Mouse (Mus musculus) small intestine, adult 2 months (tissue): ENCODE results near the gene Hoxd11. TPM values are rescaled to one million over a fixed set of nuclear protein-coding genes. Genes with fewer than 3 reads are reported as not detected.

Experiments
- H3K27ac ChIP-seq: fragments of 200-500 bp; 2 replicates; pipeline ENCODE4 v1.5.1; 2012; ENCODE audit warnings: low read depth, low read length, control low read depth, inconsistent platforms; ENCODE audit not compliant: insufficient read depth
- H3K27me3 ChIP-seq: fragments of 200-500 bp; 2 replicates; pipeline ENCODE4 v1.6.1; 2012; ENCODE audit warnings: mild to moderate bottlenecking, moderate library complexity, low read length, inconsistent platforms; ENCODE audit not compliant: control insufficient read depth, insufficient read depth
- H3K36me3 ChIP-seq: fragments of 200-500 bp; 2 replicates; pipeline ENCODE4 v1.6.1; 2012; ENCODE audit warnings: mild to moderate bottlenecking, low read length, control low read depth, inconsistent platforms; ENCODE audit not compliant: control insufficient read depth, insufficient read depth
- H3K4me1 ChIP-seq: fragments of 200-500 bp; 2 replicates; pipeline ENCODE4 v1.6.1; 2012; ENCODE audit warnings: low read length, inconsistent platforms, mixed read lengths; ENCODE audit not compliant: control insufficient read depth, insufficient read depth, insufficient read length
- H3K4me3 ChIP-seq: fragments of 200-500 bp; 2 replicates; pipeline ENCODE4 v1.5.1; 2012; ENCODE audit warnings: low read depth, mild to moderate bottlenecking, control low read depth, inconsistent platforms, low read length, moderate library complexity
- CTCF ChIP-seq: fragments of 200-500 bp; IDR thresholded peaks from 2 replicates; pipeline ENCODE4 v1.5.1; 2012; ENCODE audit warnings: low read depth, mild to moderate bottlenecking, control low read depth, inconsistent platforms, low read length, moderate library complexity, mixed read lengths; ENCODE audit not compliant: insufficient replicate concordance, insufficient read length; ENCODE audit errors: extremely low read depth
- POLR2A ChIP-seq: fragments of 200-500 bp; IDR thresholded peaks from 2 replicates; pipeline ENCODE4 v1.6.1; 2012; ENCODE audit warnings: low read depth, mild to moderate bottlenecking, control low read depth, inconsistent platforms, low read length, moderate library complexity
- WGBS: fragments of 180-500 bp; shearing (Covaris S2); methylation state at CpG from one replicate; pipeline ENCODE4 v1.1.7; 2018; 5-methylcytosine and 5-hydroxymethylcytosine counted together
- polyA plus RNA-seq: library from polyadenylated mRNA; depleted of rRNA; stranded (reverse); fragments of >200 nt; gene quantifications from 2 replicates; pipeline ENCODE4 v1.2.3, GENCODE M21; 2012

The Hoxd11 gene
- polyA plus RNA-seq, 1 experiment: not detected

DNA sequence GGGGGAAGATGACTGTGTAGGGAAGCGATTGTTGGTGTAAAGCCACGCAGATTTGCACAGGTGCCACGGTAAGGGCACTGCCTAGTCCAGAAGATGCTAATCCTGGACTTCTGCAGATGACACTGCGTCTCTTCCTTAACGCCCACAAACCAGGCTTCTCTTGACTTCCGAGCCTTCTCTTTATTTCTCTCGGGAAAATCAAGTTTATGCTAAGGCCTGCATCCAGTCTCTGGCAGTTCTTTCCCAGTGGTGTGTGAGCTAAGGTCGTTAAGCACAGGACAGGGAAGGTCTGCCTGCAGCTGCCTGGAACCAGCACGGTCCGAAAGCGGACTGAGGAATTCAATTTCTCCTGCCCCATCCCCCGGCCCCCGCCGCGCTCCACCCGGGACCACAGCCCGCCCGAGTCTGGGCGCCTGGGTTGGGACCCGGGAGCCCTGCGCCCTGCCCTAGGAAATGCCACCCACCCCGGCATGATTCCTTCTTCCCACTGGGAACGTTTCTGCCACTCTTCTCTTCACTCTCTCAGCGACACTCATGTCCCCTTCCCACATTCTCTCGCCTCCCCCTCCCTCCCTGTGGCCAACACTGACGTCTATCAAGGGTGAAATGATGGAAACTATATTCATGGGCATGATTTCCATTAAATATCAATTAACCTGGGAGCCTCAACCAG is 24.5 kb downstream of the Hoxd11 start:
- TF ChIP-seq POLR2A (no peak), CTCF (no peak)

DNA sequence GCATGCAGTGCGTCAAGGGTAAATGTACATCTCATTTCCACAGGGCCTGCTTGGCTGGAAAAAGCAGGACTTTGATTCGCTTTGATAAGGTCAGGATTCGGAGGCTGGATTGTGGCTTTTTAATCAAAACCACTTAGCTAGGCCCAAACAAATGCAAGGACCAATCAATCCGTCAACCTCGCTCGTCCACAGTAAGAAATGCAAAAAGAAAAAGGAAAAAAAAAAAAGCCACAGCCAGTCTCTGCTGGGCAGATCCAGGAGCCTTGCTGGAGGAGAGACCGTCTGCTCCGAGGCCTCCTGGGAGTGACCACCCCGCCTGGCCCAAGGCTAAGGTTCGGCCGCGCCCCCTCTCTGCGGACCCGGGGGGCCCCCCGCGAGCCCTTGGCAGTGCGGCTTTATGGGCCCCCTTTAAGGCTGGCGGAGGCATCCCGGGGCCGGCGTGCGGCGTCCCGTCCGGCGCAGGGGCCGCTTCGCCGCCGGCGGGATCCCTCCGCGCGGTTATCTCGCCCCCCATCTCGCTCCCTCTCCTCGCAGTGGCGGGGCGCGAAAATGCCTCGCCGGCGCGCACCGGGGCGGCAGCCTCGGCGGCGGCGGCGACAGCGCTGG is 25.1 kb downstream of the Hoxd11 start, which contains the start of gene Hoxd8:
Hoxd8 (plus strand) TSS at position 223 of the 606 bp plus-strand sequence.
- H3K27ac ChIP-seq: no peak within 1 kb of the TSS

More for the DNA sequence above, 24.5 kb downstream of the Hoxd11 start:
- 16% methylated on average over 26 of the region's 26 CpGs for WGBS
- H3K27me3 ChIP-seq: peaks cover 76% of the 10 kb centered on the region
- H3K4me1 ChIP-seq: peaks cover 6% of the 10 kb centered on the region; the same call in 1 of the 2 replicates
- H3K36me3 ChIP-seq: no peaks in the 10 kb centered on the region
- no peak overlapping the region for H3K4me3 ChIP-seq
- no peak overlapping the region for H3K27ac ChIP-seq

DNA sequence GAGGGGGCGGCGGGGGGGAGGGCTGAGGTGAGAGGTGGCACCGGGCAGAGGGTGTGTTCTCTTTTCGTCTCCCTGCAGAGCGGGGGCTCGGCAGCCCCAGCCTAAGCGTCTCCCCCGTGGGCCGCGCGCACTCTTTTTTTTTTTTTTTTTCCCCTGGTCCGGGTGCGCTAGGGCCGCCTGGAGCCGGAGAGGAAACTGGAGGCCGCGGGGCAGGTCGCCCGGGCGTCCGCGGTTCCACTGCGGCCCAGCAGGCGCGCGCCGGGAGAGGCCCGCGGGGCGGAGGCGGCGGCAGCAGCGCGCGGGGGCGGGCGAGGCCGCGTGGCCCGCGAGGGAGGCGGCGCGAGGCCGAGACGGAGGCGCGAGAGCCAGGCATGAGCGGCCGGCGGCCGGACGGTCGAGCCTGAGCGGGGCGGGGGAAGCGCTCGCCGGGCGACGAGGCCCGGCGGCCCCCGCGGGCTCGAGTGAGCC is 25.7 kb downstream of the Hoxd11 start:
- Histone ChIP-seq H3K27ac (no peak overlapping the region), H3K36me3 (no peaks in the 10 kb centered on the region), H3K27me3 (peaks cover 70% of the 10 kb centered on the region), H3K4me3 (peak overlapping the region; percentile 63), H3K4me1 (peaks cover 6% of the 10 kb centered on the region; the same call in 1 of the 2 replicates)
- no peak for TF ChIP-seq POLR2A
- TF ChIP-seq CTCF: no peak
- WGBS: 3% methylated on average over 62 of the region's 66 CpGs

More for the DNA sequence above, 25.1 kb downstream of the Hoxd11 start, which contains the start of gene Hoxd8:
- TF ChIP-seq POLR2A (no peak), CTCF (no peak)
- H3K27me3 ChIP-seq: peaks cover 71% of the 10 kb centered on the region
- peak within 1 kb of the TSS; percentile 63 for H3K4me3 ChIP-seq
- peaks cover 6% of the 10 kb centered on the region; the same call in 1 of the 2 replicates for H3K4me1 ChIP-seq
- no peaks in the 10 kb centered on the region for H3K36me3 ChIP-seq
- WGBS: 2% methylated on average over 52 of the region's 52 CpGs

DNA sequence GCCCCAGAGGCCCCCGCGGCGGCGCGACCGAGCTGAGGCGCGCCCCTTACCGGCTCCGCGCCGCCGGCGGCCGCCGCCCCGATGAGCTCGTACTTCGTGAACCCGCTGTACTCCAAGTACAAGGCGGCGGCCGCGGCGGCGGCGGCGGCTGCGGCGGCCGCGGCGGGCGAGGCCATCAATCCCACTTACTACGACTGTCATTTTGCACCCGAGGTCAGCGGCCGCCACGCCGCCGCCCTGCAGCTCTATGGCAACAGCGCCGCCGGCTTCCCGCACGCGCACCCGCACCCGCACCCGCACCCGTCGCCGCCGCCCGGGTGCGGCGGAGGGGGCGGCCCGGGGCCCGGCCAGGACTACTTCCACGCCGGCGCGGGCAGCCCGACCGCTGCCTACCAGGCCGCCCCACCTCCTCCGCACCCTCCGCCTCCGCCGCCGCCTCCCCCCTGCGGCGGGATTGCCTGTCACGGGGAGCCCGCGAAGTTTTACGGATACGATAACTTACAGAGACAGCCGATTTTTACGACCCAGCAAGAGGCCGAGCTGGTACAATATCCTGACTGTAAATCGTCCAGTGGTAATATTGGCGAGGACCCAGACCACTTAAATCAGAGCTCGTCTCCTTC is 26.2 kb downstream of the Hoxd11 start:
- Histone ChIP-seq H3K4me1 (peaks cover 6% of the 10 kb centered on the region; the same call in 1 of the 2 replicates), H3K27me3 (peaks cover 68% of the 10 kb centered on the region), H3K4me3 (peak overlapping the region; percentile 63), H3K36me3 (no peaks in the 10 kb centered on the region), H3K27ac (no peak overlapping the region)
- under 1% methylated on average over 84 of the region's 85 CpGs for WGBS
- no peak for TF ChIP-seq CTCF
- no peak for TF ChIP-seq POLR2A

DNA sequence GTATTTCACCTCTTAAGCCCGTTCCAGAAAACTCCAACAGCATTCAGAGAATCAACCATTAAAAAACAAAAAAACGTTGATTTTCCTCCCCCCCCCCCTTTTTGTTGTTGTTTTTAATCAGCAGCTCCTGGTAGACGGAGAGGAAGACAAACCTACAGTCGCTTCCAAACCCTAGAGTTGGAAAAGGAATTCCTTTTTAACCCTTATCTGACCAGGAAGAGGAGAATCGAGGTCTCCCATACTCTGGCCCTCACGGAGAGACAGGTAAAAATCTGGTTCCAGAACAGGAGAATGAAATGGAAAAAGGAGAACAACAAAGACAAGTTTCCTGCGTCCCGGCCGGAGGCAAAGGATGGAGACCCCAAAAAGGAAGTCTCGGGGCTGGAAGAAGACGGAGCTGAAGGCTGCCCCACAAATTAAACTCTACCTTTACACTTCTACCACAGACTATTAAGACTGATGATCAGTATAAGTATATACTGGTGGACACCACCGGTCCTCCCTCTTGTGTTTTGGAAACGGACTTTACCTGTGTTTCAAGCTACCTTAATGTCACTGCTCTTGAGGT is 27.1 kb downstream of the Hoxd11 start:
- TF ChIP-seq CTCF: no peak
- no peak for TF ChIP-seq POLR2A
- WGBS: 9% methylated on average over 13 of the region's 13 CpGs
- H3K4me1 ChIP-seq: peaks cover 6% of the 10 kb centered on the region; the same call in 1 of the 2 replicates
- no peak overlapping the region for H3K27ac ChIP-seq
- no peak overlapping the region for H3K4me3 ChIP-seq
- no peaks in the 10 kb centered on the region for H3K36me3 ChIP-seq
- H3K27me3 ChIP-seq: peaks cover 67% of the 10 kb centered on the region

DNA sequence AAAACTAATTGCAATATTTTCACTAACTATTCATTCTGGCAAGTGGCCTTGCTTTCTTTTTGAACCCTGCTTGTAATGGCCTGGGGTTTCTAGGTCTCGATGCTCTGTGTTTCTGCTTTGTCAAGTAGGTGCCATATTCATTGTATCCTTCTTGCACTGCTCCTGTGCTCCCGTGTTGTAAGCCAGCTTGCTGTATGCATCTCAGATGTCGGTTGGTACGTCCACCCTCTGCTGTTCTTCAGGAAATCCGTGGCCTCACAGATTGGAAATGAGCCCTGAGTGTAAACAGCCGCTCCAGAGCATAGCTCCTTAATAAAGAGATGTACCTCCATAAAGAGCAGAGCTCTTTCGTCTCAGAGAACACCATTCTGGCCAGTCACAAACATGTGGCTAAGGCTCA is 28.2 kb downstream of the Hoxd11 start:
- WGBS: 32% methylated on average over 7 of the region's 7 CpGs
- Histone ChIP-seq H3K27ac (no peak overlapping the region), H3K4me3 (no peak overlapping the region), H3K4me1 (peaks cover 8% of the 10 kb centered on the region), H3K27me3 (peaks cover 70% of the 10 kb centered on the region), H3K36me3 (no peaks in the 10 kb centered on the region)
- TF ChIP-seq CTCF: no peak
- no peak for TF ChIP-seq POLR2A
